Mouse (Mus musculus) ES-E14 (cell line): Measurements from ENCODE around the gene Aspscr1. TPM values are rescaled to one million over a fixed set of nuclear protein-coding genes. Genes with fewer than 3 reads are reported as not detected.
A peak's percentile ranks its signal among the peaks of the same experiment; 100 is the strongest.

Experiments used
- DNase-seq: peaks from one replicate; pipeline ENCODE4 v3.0.0-alpha.2; 2013; ENCODE audit warnings: low read depth, low spot score
- H3K27ac ChIP-seq: 2 replicates; pipeline ENCODE4 v1.5.1; 2012; ENCODE audit warnings: low read depth, mild to moderate bottlenecking, low read length, moderate library complexity, mixed read lengths; ENCODE audit not compliant: poor library complexity, insufficient read depth, severe bottlenecking
- H3K36me3 ChIP-seq: 2 replicates; pipeline ENCODE4 v1.6.1; 2012; ENCODE audit warnings: mild to moderate bottlenecking, low read length, moderate library complexity, mixed read lengths; ENCODE audit not compliant: control insufficient read depth, poor library complexity, insufficient read depth, severe bottlenecking
- H3K4me1 ChIP-seq, 2 experiments: fragments of 150-350 bp in 1 of 2; sonication (generic) in 1 of 2; 2 replicates each; pipeline ENCODE4 v1.6.1; 2012; ENCODE audit warnings: low read length in 2 of 2, mild to moderate bottlenecking in 1 of 2, mixed read lengths in 1 of 2; ENCODE audit not compliant: control insufficient read depth in 2 of 2, insufficient read depth in 2 of 2, poor library complexity in 1 of 2
- H3K4me3 ChIP-seq, 2 experiments: fragments of 150-350 bp in 1 of 2; sonication (generic) in 1 of 2; 2 replicates each; pipeline ENCODE4 v1.5.1; 2012; ENCODE audit warnings: low read length in 2 of 2, low read depth in 1 of 2, mild to moderate bottlenecking in 1 of 2, mixed read lengths in 1 of 2; ENCODE audit not compliant: insufficient read depth in 1 of 2, poor library complexity in 1 of 2, severe bottlenecking in 1 of 2
- H3K9ac ChIP-seq: 2 replicates; pipeline ENCODE4 v1.6.1; 2012; ENCODE audit warnings: low read depth, mild to moderate bottlenecking, low read length, mixed read lengths; ENCODE audit not compliant: poor library complexity, insufficient read depth, severe bottlenecking
- H3K9me3 ChIP-seq: fragments of 150-350 bp; sonication (generic); 2 replicates; pipeline ENCODE4 v1.6.1; 2012; ENCODE audit warnings: low read depth, mild to moderate bottlenecking, low read length; ENCODE audit not compliant: control insufficient read depth, insufficient read depth
- CHD2 ChIP-seq: IDR thresholded peaks from 2 replicates; pipeline ENCODE4 v1.6.1; 2014; ENCODE audit warnings: mild to moderate bottlenecking, low read depth, low read length, inconsistent platforms
- HCFC1 ChIP-seq: IDR thresholded peaks from 2 replicates; pipeline ENCODE4 v1.6.1; 2012; ENCODE audit warnings: low read length, inconsistent platforms, borderline replicate concordance; ENCODE audit not compliant: insufficient read depth
- MAFK ChIP-seq: IDR thresholded peaks from 2 replicates; pipeline ENCODE4 v1.6.1; 2014; ENCODE audit warnings: mild to moderate bottlenecking, low read depth, low read length, inconsistent platforms; ENCODE audit not compliant: insufficient read depth
- ZC3H11A ChIP-seq: IDR thresholded peaks from 2 replicates; pipeline ENCODE4 v1.6.1; 2012; ENCODE audit warnings: low read depth, mild to moderate bottlenecking, inconsistent platforms, low read length, borderline replicate concordance
- ZNF384 ChIP-seq: IDR thresholded peaks from 2 replicates; pipeline ENCODE4 v1.6.1; 2012; ENCODE audit warnings: low read depth, low read length, inconsistent platforms
- in situ Hi-C, 2 experiments: fragments of 600-800 bp; cut with MboI; formaldehyde crosslinking; loops; one replicate each; pipeline ENCODE4 v1.15.1; 2025; ENCODE audit warnings: low sequenced_read_pairs in 2 of 2, inconsistent platforms in 1 of 2; ENCODE audit not compliant: unreplicated experiment in 2 of 2
- total RNA-seq: library from RNA; depleted of rRNA; stranded (reverse); fragments of 300-350 nt; gene quantifications from 2 replicates; pipeline ENCODE4 v1.2.3, GENCODE M21; 2012

The Aspscr1 gene
- total RNA-seq, 1 experiment, result 85.2 TPM

DNA sequence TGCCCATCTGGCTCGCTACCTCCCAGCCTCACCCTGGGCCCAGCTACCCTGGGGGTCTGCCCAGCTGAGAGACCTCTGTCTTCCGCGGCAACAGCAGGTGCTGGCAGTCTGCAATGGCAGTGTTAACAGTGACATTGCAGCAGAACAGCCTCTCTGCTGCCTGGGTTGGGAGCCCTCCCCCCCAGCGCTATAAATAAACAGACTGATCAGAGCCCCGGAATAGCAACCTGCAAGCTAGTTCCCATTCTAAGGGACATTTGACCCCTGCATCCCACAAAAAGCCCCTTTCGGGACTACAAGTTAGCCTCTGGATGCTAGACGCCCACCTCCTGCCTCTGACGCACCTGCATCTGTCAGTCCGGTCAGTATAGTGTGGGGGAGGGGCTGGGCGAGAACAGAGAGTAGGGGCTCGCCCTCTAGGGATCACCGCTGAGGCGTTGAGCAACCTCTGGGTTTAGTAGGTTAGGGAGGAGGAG is 24.7 kb upstream of the Aspscr1 start, which contains the start of gene Myadml2:
Gene Myadml2, minus strand, starts transcription at position 158 of the 476 bp plus-strand sequence.
- peak within 1 kb of the TSS; percentile 51 for H3K4me3 ChIP-seq
- no peaks in the 10 kb centered on the region for H3K9me3 ChIP-seq
- in situ Hi-C loops, result no loop called here
- H3K27ac ChIP-seq, result no peak within 1 kb of the TSS
- DNase-seq, result no peak
- H3K9ac ChIP-seq, result 0 out of 2 replicates have a peak within 1 kb of the TSS, but pooled peaks have one; percentile 35
- TF ChIP-seq ZC3H11A (no peak), CHD2 (no peak), HCFC1 (no peak), MAFK (no peak), ZNF384 (no peak)
- H3K4me1 ChIP-seq, result peaks cover 0 to 10% of the 10 kb centered on the region in 2 experiments; a peak in 1 of 4 replicates
- H3K36me3 ChIP-seq, result no peaks in the 10 kb centered on the region

DNA sequence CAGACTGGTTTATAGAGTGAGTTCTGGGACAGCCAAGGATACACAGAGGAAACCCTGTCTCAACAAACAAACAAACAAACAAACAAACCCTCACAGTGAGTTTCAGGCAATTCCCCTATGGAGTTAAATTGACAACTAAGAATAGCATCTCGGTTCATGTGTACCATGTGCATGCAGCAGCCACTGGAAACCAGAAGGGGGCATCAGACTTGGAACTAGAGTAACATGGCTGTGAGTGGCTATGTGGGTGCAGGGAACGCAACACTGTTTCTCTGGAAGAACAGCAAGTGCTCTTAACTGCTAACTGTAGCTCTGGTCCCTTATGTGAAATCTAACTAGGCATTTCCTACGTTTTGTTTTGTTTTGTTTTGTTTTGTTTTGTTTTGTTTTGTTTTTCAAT is 20.9 kb upstream of the Aspscr1 start:
- Histone ChIP-seq H3K36me3 (peaks cover 2% of the 10 kb centered on the region), H3K4me3 (no peak overlapping the region), H3K9ac (no peak overlapping the region), H3K9me3 (no peaks in the 10 kb centered on the region), H3K4me1 (peaks cover 0 to 18% of the 10 kb centered on the region in 2 experiments; a peak in 1 of 4 replicates), H3K27ac (no peak overlapping the region; the same call in 1 of the 2 replicates)
- no peak for DNase-seq
- TF ChIP-seq ZC3H11A, result no peak
- TF ChIP-seq MAFK, result no peak
- no peak for TF ChIP-seq HCFC1
- no peak for TF ChIP-seq CHD2
- no peak for TF ChIP-seq ZNF384
- in situ Hi-C loops, result no loop called here

DNA sequence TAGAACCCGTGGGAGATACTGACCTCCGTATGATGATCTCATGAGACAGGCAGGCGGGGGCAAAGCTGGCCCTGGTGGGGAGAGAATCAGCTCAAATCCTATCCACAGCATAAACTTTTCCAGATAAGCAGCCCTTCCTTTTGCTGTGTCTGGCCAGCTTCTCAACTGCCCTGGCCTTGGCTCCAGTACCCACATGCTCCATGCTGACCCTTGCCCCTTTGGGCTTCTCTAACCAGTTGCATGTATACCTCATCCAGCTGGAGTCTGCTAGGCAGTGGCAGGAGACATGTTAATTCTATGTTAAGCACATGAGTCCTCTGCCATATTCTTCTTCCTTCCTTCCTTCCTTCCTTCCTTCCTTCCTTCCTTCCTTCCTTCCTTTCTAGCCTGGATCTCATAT is 18.0 kb upstream of the Aspscr1 start:
- in situ Hi-C loops, result no loop called here
- no peaks in the 10 kb centered on the region for H3K9me3 ChIP-seq
- H3K9ac ChIP-seq, result no peak overlapping the region
- no peak overlapping the region for H3K4me3 ChIP-seq
- no peak overlapping the region for H3K27ac ChIP-seq
- DNase-seq, result no peak
- peaks cover 0 to 13% of the 10 kb centered on the region in 2 experiments; a peak in 1 of 4 replicates for H3K4me1 ChIP-seq
- peaks cover 2% of the 10 kb centered on the region for H3K36me3 ChIP-seq
- TF ChIP-seq ZC3H11A (no peak), ZNF384 (no peak), CHD2 (no peak), HCFC1 (no peak), MAFK (no peak)

DNA sequence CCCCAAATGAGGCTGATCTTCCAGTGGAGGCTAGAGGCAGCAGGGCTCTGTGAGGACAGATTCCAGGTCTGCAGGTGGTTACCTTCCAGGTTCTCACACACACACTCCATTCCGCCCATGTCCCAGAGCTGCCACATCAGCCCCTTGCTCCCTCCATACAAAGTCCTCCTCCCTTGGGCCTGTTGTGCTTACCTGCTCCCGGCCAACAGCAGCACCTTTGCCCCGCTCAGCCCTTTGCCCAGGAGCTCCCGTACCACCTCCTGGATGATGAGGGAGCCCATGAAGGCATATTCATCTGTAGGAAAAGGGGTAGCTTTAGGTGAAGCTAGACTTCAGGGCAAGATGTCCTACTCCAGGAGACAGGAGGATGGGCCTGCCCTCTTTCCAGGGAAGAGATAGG is 15.5 kb upstream of the Aspscr1 start:
- no peak overlapping the region for H3K9ac ChIP-seq
- peaks cover 8 to 17% of the 10 kb centered on the region in 2 experiments; a peak in 3 of 4 replicates for H3K4me1 ChIP-seq
- DNase-seq, result no peak
- H3K9me3 ChIP-seq, result no peaks in the 10 kb centered on the region
- in situ Hi-C loops, result no loop called here
- TF ChIP-seq ZC3H11A (no peak), ZNF384 (no peak), MAFK (no peak), HCFC1 (no peak), CHD2 (no peak)
- no peak overlapping the region for H3K4me3 ChIP-seq
- H3K27ac ChIP-seq, result no peak overlapping the region
- peaks cover 2% of the 10 kb centered on the region for H3K36me3 ChIP-seq
